Mouse (Mus musculus) stomach, postnatal 0 days (tissue): Measurements from ENCODE around the gene Nucks1.

ENCODE experiments used
- CTCF ChIP-seq: IDR thresholded peaks from 2 replicates; pipeline ENCODE4 v1.5.1; 2016; ENCODE audit warnings: antibody characterized with exemption, low read depth, mild to moderate bottlenecking, moderate library complexity
- EP300 ChIP-seq: optimal IDR thresholded peaks from 2 replicates; pipeline ENCODE3; 2016; ENCODE audit warnings: antibody characterized with exemption

GRCm38 (mm10) chr1:131961004-131961403, 50.7 kb downstream of the Nucks1 start:
- TF ChIP-seq CTCF (no peak), EP300 (no peak)
